Mouse (Mus musculus) intestine, postnatal 0 days (tissue): ENCODE data around the gene Lrrfip2. TPM values are rescaled to one million over a fixed set of nuclear protein-coding genes. Genes with fewer than 3 reads are reported as not detected.

Experiments used
- ATAC-seq: fragments of 200-750 bp; cut with Nextera tagmentation; 2 replicates; pipeline ENCODE4 v1.8.0; 2017; ENCODE audit warnings: mild to moderate bottlenecking, moderate TSS enrichment, moderate library complexity
- H3K27ac ChIP-seq: fragments of 300-500 bp; sonication (generic); 2 replicates; pipeline ENCODE4 v1.5.1; 2014; ENCODE audit warnings: mild to moderate bottlenecking, low read depth, low read length, moderate library complexity
- H3K27me3 ChIP-seq: fragments of 300-500 bp; sonication (generic); replicated peaks from 2 replicates; pipeline ENCODE4 v1.6.1; 2014; ENCODE audit warnings: low read length, mixed read lengths; ENCODE audit not compliant: control insufficient read depth, insufficient read depth
- H3K36me3 ChIP-seq: fragments of 300-500 bp; sonication (generic); 2 replicates; pipeline ENCODE4 v1.6.1; 2014; ENCODE audit warnings: mild to moderate bottlenecking, moderate library complexity; ENCODE audit not compliant: control insufficient read depth, insufficient read depth
- H3K4me1 ChIP-seq: fragments of 300-500 bp; sonication (generic); replicated peaks from 2 replicates; pipeline ENCODE4 v1.6.1; 2014; ENCODE audit warnings: antibody characterized with exemption, low read length, mixed read lengths; ENCODE audit not compliant: control insufficient read depth, insufficient read depth
- H3K4me2 ChIP-seq: fragments of 300-500 bp; sonication (generic); replicated peaks from 2 replicates; pipeline ENCODE4 v1.6.1; 2014; ENCODE audit warnings: low read depth, mild to moderate bottlenecking, moderate library complexity
- H3K4me3 ChIP-seq: fragments of 300-500 bp; sonication (generic); 2 replicates; pipeline ENCODE4 v1.5.1; 2014; ENCODE audit warnings: low read depth, low read length
- H3K9ac ChIP-seq: fragments of 300-500 bp; sonication (generic); 2 replicates; pipeline ENCODE4 v1.6.1; 2014; ENCODE audit warnings: mild to moderate bottlenecking, low read depth, low read length
- H3K9me3 ChIP-seq: fragments of 300-500 bp; sonication (generic); 2 replicates; pipeline ENCODE4 v1.6.1; 2016; ENCODE audit warnings: mixed run types; ENCODE audit not compliant: control insufficient read depth
- CTCF ChIP-seq: sonication (generic); IDR thresholded peaks from 2 replicates; pipeline ENCODE4 v1.5.1; 2016; ENCODE audit warnings: low read depth, mild to moderate bottlenecking, control low read depth, antibody characterized with exemption, moderate library complexity
- WGBS: fragments of 180-500 bp; shearing (Covaris S2); extraction: QIAGEN DNeasy Blood & Tissue Kit; methylation state at CpG from one replicate; pipeline ENCODE4 v1.1.7; 2014; 5-methylcytosine and 5-hydroxymethylcytosine counted together
- polyA plus RNA-seq: library from polyadenylated mRNA; unstranded; fragments of >200 nt; fragmentation: Nextera tagmentation; extraction: Ambion mirVana; gene quantifications from 2 replicates; pipeline ENCODE4 v1.2.1, GENCODE M21; 2015

Lrrfip2 gene
- polyA plus RNA-seq, 1 experiment from 2014 or later, result 45.1 TPM

GRCm38 (mm10) chr9:111123336-111123735, 5.9 kb downstream of the Lrrfip2 start:
- H3K27ac ChIP-seq, result peak overlapping the region; percentile 86
- H3K9ac ChIP-seq, result no peak overlapping the region
- peak; percentile 82 for ATAC-seq
- no peaks in the 10 kb centered on the region for H3K9me3 ChIP-seq
- no peak overlapping the region for H3K4me3 ChIP-seq
- TF ChIP-seq CTCF, result no peak
- 19% methylated on average over 2 of the region's 2 CpGs for WGBS
- H3K4me2 ChIP-seq, result 0 out of 2 replicates have a peak overlapping the region, but pooled peaks have one; percentile 17
- H3K4me1 ChIP-seq, result peaks cover 3% of the 10 kb centered on the region
- no peaks in the 10 kb centered on the region for H3K36me3 ChIP-seq
- no peaks in the 10 kb centered on the region for H3K27me3 ChIP-seq

- no peaks in the 10 kb centered on the region for H3K9me3 ChIP-seq
- H3K4me1 ChIP-seq, result peaks cover 3% of the 10 kb centered on the region
- no peak for TF ChIP-seq CTCF
- H3K4me3 ChIP-seq, result no peak overlapping the region
- no peaks in the 10 kb centered on the region for H3K36me3 ChIP-seq
- no peak overlapping the region for H3K27ac ChIP-seq
- no peak for ATAC-seq
- no peaks in the 10 kb centered on the region for H3K27me3 ChIP-seq
- H3K9ac ChIP-seq, result no peak overlapping the region
- H3K4me2 ChIP-seq, result no peak overlapping the region
- WGBS, result 67% methylated on average over 4 of the region's 4 CpGs
Measured at GRCm38 (mm10) chr9:111124440-111124839, 7.0 kb downstream of the Lrrfip2 start.

GRCm38 (mm10) chr9:111126735-111127134, 9.3 kb downstream of the Lrrfip2 start:
- Histone ChIP-seq H3K9ac (no peak overlapping the region), H3K4me2 (no peak overlapping the region), H3K4me3 (no peak overlapping the region), H3K4me1 (peaks cover 3% of the 10 kb centered on the region; the same call in 1 of the 2 replicates), H3K9me3 (no peaks in the 10 kb centered on the region), H3K27ac (no peak overlapping the region), H3K27me3 (no peaks in the 10 kb centered on the region), H3K36me3 (no peaks in the 10 kb centered on the region)
- no peak for ATAC-seq
- WGBS, result 73% methylated on average over 4 of the region's 4 CpGs
- TF ChIP-seq CTCF, result no peak

- H3K4me2 ChIP-seq, result no peak overlapping the region
- no peak overlapping the region for H3K27ac ChIP-seq
- WGBS, result 71% methylated on average over 4 of the region's 4 CpGs
- no peak for ATAC-seq
- H3K36me3 ChIP-seq, result no peaks in the 10 kb centered on the region; the same call in 1 of the 2 replicates
- no peaks in the 10 kb centered on the region for H3K9me3 ChIP-seq
- H3K4me3 ChIP-seq, result no peak overlapping the region
- no peaks in the 10 kb centered on the region for H3K27me3 ChIP-seq
- H3K4me1 ChIP-seq, result no peaks in the 10 kb centered on the region
- TF ChIP-seq CTCF, result no peak
- H3K9ac ChIP-seq, result no peak overlapping the region
Measured at GRCm38 (mm10) chr9:111127749-111128148, 10.4 kb downstream of the Lrrfip2 start.

- H3K36me3 ChIP-seq, result no peaks in the 10 kb centered on the region; the same call in 1 of the 2 replicates
- no peak overlapping the region for H3K9ac ChIP-seq
- no peak overlapping the region for H3K27ac ChIP-seq
- 69% methylated on average over 2 of the region's 2 CpGs for WGBS
- TF ChIP-seq CTCF, result no peak
- H3K4me1 ChIP-seq, result no peaks in the 10 kb centered on the region
- no peaks in the 10 kb centered on the region for H3K27me3 ChIP-seq
- no peaks in the 10 kb centered on the region for H3K9me3 ChIP-seq
- no peak for ATAC-seq
- H3K4me2 ChIP-seq, result no peak overlapping the region
- no peak overlapping the region for H3K4me3 ChIP-seq
Measured at GRCm38 (mm10) chr9:111130126-111130525, 12.7 kb downstream of the Lrrfip2 start.

GRCm38 (mm10) chr9:111138161-111138560, 20.8 kb downstream of the Lrrfip2 start:
- H3K27ac ChIP-seq, result no peak overlapping the region
- no peaks in the 10 kb centered on the region for H3K9me3 ChIP-seq
- no peak overlapping the region for H3K4me3 ChIP-seq
- no peak for ATAC-seq
- H3K27me3 ChIP-seq, result no peaks in the 10 kb centered on the region
- H3K36me3 ChIP-seq, result no peaks in the 10 kb centered on the region
- H3K4me1 ChIP-seq, result no peaks in the 10 kb centered on the region
- WGBS, result 89% methylated on average over 9 of the region's 9 CpGs
- no peak overlapping the region for H3K4me2 ChIP-seq
- H3K9ac ChIP-seq, result no peak overlapping the region
- no peak for TF ChIP-seq CTCF

- 0 out of 2 replicates have a peak overlapping the region, but pooled peaks have one; percentile 21 for H3K27ac ChIP-seq
- WGBS, result 86% methylated on average over 6 of the region's 6 CpGs
- H3K36me3 ChIP-seq, result 0 out of 2 replicates have a peak, but pooled peaks cover 4% of the 10 kb centered on the region
- H3K9ac ChIP-seq, result no peak overlapping the region
- peaks cover 3% of the 10 kb centered on the region for H3K4me1 ChIP-seq
- no peak for TF ChIP-seq CTCF
- H3K4me3 ChIP-seq, result no peak overlapping the region
- ATAC-seq, result no peak
- no peak overlapping the region for H3K4me2 ChIP-seq
- H3K27me3 ChIP-seq, result no peaks in the 10 kb centered on the region
- no peaks in the 10 kb centered on the region for H3K9me3 ChIP-seq
Measured at GRCm38 (mm10) chr9:111142721-111143120, 25.3 kb downstream of the Lrrfip2 start.
